Mouse (Mus musculus): Measurements from ENCODE around the gene Atg5.
A peak's percentile ranks its signal among the peaks of the same experiment; 100 is the strongest.

DNA sequence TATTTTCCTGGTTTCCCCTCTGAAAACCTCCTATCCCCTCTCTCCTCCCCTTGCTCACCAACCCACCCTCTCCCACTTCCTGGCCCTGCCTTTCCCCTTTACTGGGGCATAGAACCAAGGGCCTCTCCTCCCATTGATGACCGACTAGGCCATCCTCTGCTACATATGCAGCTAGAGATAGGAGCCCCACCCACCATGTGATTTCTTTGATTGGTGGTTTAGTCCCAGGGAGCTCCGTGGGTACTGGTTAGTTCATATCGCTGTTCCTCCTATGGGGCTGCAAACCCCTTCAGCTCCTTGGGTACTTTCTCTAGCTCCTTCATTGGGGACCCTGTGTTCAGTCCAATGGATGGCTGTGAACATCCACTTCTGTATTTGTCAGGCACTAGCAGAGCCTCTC lies 64.5 kb downstream of the Atg5 start:
- TF ChIP-seq TAL1 (IDR thresholded peaks at IDR 0.05; ENCODE audit: low read length) (peak; percentile 50; the same call in 2 of the 3 replicates), GATA1 (IDR thresholded peaks at IDR 0.05; ENCODE audit: low read length) (0 out of 2 replicates have a peak, but pooled peaks have one; percentile 22)
